Mouse (Mus musculus) right cerebral cortex, postnatal 25 days (tissue): ENCODE results near the gene Ccdc134.
"Not testable (repeated sequence)": the region's sequence is repeated elsewhere in the genome, so short reads cannot be mapped to it uniquely, and the experiment has no call there.

Experiments
- DNase-seq: peaks from one replicate; pipeline ENCODE4 v3.0.0; 2022

The Ccdc134 gene

GRCm38 (mm10) chr15:82127426-82128374 lies at the start of gene Ccdc134:
Gene Ccdc134 (plus strand): TSS chr15:82127922.
- peak; percentile 98 for DNase-seq

GRCm38 (mm10) chr15:82079883-82080282 lies 47.8 kb upstream of the Ccdc134 start:
- DNase-seq, result no peak

- DNase-seq, result peak; percentile 68
Measured at GRCm38 (mm10) chr15:82081161-82081560, 46.6 kb upstream of the Ccdc134 start.

GRCm38 (mm10) chr15:82085606-82086005 lies 42.1 kb upstream of the Ccdc134 start:
- peak; percentile 35 for DNase-seq

DNA sequence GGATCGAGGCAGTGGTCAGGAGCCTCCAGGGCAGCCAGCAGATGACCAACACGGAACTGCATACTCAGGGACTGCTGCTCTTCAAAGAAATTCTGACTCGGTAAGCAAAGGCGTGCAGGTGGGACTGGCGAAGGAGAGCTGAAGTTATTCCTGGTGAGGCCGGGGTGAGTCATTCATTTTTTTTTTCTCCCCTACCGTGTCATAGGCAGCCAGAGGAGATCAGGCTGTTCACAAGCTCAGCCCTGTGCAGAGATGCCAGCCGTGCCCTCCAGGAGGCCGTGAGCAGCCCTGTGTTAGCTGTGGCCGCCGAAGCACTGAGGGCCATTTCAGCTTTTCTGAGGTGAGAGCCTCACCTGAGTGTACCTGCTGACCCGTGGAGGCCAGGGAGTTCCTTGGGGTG lies 41.6 kb upstream of the Ccdc134 start:
- DNase-seq, result peak; percentile 43

GRCm38 (mm10) chr15:82087266-82087665 lies 40.5 kb upstream of the Ccdc134 start:
- DNase-seq, result peak; percentile 55

- no peak for DNase-seq
Measured at GRCm38 (mm10) chr15:82091061-82091460, 36.7 kb upstream of the Ccdc134 start.

GRCm38 (mm10) chr15:82106953-82107555 lies 20.7 kb upstream of the Ccdc134 start:
- DNase-seq, result peak; percentile 48

- DNase-seq, result no peak
Measured at GRCm38 (mm10) chr15:82120544-82120943, 7.2 kb upstream of the Ccdc134 start.

- DNase-seq, result not testable (repeated sequence)
Measured at GRCm38 (mm10) chr15:82126690-82127089, 1.0 kb upstream of the Ccdc134 start.

GRCm38 (mm10) chr15:82128398-82128797 lies 676 bp downstream of the Ccdc134 start:
- no peak for DNase-seq

DNA sequence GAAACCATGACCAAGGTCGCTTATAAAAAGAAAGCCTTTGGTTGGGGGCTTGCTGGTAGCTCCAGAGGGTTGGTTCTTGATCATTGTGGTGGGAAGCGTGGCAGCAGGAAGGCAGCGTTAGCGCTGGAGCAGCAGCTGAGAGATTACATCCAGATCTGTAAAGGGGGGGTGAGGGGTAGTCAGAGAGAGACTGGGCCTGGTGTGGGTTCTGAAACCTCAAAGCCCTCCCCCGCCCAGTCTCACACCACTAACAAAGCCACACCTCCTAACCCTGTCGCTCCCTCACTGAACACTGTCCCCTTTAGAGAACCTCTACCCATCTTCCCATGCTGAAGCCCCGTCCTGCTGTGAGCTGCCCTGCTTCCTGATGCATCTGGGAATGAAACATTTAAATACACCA lies 2.9 kb downstream of the Ccdc134 start:
- DNase-seq, result no peak

- no peak for DNase-seq
Measured at GRCm38 (mm10) chr15:82135372-82135771, 7.7 kb downstream of the Ccdc134 start.

GRCm38 (mm10) chr15:82138565-82138964 lies 10.8 kb downstream of the Ccdc134 start:
- DNase-seq, result no peak

- no peak for DNase-seq
Measured at GRCm38 (mm10) chr15:82139196-82139595, 11.5 kb downstream of the Ccdc134 start.

DNA sequence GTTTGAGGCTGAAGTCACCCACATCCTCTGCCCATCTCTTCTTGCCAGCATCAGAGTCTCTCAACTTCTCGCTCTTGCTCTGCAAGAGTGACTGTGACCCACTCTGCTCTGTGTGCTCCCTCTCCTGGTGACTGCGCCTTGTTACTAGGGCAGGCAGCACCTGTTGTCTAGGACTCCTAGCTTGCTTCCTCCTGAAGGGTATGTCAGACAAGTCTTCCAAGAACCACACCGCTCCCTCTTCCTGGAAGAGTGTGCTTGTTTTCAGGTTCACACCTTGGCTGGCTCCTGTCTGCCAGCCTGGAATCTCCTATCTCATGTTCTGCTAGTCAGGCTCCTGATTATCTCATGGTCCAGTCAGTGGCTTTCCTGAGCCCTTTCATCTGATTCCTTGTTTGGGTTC lies 12.6 kb downstream of the Ccdc134 start:
- DNase-seq, result no peak

DNA sequence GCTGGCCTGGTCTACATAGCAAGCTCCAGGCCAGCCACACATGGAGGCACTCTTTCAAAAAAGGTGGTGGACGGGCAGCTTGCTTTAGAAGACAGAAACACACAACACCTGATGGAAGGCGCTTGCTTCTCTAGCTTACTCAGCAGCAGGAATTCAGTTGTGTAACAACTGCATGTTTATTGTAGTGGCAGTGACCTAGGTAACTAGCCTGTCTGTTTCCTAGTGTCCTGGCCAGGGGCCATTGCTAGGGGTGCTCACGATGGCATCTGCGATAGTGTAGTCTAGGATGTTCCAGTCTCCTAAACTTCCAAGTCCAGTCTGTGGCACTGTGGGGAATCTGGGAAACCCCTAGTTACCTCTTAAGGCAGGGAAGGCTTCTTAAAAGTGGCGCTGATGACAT lies 16.4 kb downstream of the Ccdc134 start:
- no peak for DNase-seq

DNA sequence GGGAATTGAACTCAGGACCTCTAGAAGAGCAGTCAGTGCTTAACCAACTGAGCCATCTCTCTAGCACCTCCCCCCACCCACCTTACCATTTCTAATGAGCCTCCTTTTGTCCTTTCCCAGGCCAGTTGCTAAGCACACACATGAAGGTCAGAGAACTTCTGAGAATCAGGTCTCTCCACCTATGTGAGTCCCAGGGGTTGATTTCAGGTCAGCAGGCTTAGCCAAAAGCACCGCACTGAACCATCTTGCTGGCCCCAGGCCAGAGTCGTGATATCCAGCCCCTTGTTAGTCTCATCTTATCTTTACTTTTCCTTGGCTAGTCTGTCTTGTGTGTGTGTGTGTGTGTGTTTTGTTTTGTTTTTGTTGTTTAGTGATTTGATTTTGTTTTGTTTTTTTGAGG lies 17.7 kb downstream of the Ccdc134 start:
- no peak for DNase-seq

DNA sequence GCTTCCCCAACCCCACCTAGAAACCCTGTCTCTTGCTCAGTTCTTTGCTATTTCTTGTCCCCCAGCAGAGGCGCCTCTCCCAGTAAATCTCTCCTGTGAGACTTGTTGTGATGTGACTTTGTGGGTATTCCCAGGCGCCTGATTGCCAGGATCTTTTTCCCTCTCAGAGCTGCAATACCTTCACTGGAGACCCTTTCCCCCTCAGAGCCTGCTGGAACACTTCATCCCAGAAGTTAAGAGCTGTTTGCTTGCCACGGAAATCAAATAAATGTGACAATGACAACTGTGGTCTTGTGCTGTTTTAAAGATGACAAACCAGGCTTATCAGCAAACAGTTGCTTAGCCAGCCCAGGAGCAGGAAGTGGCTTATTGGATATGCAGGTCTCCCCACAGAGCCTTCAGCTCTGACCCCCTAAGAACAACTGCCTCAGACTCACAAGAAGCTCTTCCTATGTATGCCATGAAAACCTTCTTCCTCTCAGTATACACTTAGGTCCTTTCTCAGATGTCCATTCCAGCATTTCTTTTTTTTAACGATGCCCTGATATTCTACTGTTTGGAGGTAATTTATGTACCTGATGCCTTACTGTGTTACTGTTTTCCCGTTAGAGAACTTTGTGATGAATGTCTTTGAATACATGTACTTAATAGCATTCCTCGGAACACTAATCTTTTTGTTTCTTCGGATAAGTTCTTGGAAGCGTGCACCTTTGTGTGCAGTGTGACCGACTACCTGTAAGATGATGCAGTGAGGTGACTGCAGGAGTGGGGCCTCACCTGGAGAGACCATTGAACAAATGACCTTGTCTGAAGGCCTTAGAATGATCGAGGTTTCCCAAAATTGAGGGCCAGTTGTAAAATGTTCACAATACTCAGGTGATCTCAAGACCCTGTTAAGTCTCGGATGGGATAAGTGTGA lies 18.4 kb downstream of the Ccdc134 start:
- DNase-seq, result no peak

GRCm38 (mm10) chr15:82146770-82147610 lies 19.3 kb downstream of the Ccdc134 start, which contains the start of gene Srebf2:
Gene Srebf2 (plus strand): TSS chr15:82147181.
- peak; percentile 99 for DNase-seq

- peak; percentile 75 for DNase-seq
Measured at GRCm38 (mm10) chr15:82147611-82148111, 19.9 kb downstream of the Ccdc134 start.

- DNase-seq, result no peak
Measured at GRCm38 (mm10) chr15:82148510-82148911, 20.8 kb downstream of the Ccdc134 start.
